Mouse (Mus musculus): ENCODE data around the gene Spp1. TPM values are rescaled to one million over a fixed set of nuclear protein-coding genes. Genes with fewer than 3 reads are reported as not detected.

Gene Spp1
- under 1 TPM in 1 of 2 experiments, not detected in 1; 0.75 TPM for total RNA-seq (2021)
- long read RNA-seq, experiment 1, result 0 reads
- long read RNA-seq, experiment 2, result 0 reads

DNA sequence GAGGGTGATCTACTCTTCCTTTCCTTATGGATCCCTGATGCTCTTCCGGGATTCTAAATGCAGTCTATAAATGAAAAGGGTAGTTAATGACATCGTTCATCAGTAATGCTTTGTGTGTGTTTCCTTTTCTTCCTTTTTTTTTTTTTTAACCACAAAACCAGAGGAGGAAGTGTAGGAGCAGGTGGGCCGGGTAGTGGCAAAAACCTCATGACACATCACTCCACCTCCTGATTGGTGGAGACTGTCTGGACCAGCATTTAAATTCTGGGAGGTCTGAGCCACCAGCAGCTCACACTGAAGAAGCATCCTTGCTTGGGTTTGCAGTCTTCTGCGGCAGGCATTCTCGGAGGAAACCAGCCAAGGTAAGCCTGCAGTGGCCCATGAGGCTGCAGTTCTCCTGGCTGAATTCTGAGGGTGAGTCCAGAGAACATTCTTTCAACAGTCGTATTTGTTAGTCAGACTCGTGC lies at the start of gene Spp1:
Gene Spp1, plus strand, starts transcription at position 284 of the 467 bp plus-strand sequence.
- no peak for DNase-seq

DNA sequence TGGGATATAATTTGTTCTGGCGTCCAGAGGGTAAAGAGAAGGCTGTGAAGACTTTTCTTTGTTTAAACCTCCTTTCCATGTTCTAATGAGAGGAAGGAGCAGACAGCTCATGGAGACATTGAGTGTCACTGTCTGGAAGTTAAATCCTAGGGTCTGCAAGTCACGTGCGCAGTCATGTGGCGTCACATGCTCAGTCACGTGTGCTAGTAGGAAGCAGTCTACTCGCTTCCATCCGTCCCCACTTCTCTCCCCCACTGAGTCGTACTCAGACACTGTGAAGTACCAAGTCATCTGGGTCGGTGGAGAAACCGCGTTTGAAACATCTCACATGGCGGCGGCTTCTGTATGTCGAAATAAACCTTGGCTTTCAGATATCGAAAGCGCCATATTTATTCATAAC lies 49.4 kb upstream of the Spp1 start:
- no peak for DNase-seq

DNA sequence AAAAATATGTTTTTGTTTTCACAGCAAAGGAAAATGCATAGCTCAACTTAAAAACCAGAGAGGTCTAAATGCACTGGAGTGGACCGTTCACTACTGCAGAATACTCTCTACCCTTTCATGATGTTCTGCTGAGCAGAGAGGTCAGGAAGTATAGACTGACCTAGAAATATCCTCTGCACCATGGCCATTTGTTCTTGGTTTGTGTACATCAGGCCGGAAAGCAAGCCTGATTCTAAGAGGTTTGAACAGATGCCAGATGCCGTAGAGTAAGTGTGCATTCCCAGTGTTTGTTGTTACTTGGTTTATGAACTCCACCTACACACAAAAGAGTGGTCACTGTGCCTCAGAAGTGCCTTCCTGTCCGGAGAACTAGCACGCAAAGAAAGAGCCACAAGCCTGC lies 48.0 kb upstream of the Spp1 start:
- no peak for DNase-seq

DNA sequence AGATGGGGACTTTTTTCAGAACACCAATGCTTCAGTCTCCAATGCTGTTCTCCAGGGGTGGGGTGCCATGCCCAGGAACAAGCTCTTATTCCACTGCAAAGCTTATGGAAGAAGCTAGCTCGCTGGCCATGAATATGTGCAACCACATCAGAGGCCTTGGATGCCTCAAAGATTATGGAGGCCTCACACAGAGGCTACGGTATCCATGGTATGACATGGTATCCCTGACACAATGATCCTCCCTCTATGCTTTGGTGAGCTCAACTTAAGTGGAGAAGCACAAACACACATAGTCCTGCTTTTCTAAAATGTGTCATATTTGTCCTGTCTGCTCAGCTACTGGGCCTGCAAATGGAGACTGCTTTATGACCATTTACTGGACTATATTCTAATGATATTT lies 44.0 kb upstream of the Spp1 start:
- DNase-seq, result no peak

DNA sequence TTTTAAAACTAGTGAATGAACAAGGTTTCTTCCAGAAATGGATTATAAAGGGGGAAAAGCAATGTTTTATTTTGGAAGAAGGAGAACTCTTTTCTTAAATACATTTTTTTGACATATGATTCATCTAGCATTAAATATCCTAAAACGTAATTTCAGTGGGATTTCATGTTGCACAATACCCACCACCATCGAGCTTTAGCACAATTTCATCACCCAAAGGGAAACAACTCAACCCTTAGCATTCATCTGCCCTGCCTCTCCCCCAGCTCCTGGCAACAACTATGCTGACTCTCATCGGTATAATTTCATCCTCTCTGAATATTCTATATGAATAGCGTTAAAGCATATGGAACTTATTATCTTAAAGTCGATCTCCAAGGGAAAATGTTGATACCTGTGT lies 42.1 kb upstream of the Spp1 start:
- no peak for DNase-seq

DNA sequence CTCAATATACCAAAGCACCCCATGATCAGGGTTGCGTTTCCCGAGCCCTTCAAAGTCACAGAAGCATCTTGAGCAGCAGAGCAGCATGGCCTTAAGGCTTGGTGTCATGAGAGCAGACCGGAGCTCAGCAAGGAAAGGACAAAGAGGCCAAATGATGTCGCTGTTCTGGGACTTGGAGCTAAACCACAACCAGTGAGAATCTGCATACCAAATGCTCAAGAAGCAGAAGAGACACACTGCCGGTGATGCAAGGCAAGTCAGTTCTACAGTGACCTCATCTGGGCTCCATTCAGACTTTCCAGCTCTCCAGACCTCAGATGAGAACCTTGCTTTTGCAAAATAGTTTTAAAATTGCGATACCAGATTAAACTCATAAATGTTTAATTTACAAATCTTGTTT lies 38.6 kb upstream of the Spp1 start:
- DNase-seq, result no peak

DNA sequence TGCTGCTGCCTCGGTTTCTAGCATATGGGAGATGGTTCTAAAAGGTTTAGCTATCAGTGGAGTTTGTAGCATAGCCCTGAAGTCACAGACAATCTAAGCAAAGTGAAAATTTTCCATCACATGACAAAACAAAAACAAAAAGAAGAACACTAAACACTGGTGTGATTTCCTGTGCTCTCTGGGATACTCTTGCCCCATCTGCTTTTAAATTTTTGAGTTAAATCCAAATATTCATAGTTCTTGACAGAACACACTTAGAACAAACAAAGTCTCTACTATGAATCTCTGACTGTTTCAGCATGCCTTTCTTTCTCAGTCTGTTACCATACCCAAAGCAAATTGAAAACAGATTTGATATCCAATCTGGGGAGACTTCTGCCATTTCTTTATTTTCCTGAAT lies 36.9 kb upstream of the Spp1 start:
- DNase-seq, result no peak

DNA sequence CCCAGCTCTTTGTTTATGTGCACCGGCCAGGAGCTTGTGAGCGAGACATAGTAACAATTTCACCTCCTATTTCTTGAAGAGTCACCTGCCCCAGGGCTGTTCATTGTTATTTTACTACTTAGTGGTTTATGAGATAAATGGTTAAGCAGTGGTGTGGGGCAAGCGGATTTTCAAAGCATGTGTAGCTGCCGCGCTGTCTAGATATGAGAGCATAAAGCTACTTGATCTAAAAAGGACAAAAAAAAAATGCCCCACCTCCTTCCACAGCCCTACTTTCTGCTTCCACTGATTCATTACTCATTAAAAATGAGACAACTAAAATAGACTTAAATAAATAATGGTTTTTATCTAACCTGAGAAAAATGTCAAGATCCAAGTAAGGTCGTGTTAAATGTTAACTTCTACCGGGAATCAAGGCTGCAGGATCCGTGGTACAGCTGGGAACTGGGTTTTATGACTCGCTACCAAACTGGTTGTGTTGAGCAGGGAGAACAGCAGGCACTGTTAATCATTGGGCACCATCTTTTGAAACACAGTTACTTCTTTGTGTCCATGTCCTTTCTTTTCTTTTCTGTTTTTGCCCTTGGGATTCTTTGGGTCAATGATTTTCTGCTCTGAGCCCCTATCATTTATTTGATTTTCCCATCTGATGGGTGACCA lies 35.5 kb upstream of the Spp1 start:
- DNase-seq, result no peak

DNA sequence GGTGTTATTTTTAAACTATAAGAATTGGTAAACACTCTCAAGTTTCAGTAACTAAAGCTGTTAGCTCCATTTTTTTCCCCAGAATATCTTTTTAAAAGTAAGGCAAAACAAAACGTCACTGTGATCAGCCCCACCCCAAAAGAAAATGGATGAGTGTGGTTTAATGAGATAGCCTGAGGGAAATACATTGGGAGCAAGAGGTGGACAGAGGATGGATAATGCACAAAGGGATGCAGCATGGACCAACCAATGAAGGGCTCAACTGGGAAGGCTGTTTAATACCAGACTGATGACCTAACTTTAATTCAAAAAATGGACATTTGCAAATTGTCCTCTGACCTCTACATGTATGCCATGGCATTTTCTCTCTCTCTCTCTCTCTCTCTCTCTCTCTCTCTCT lies 34.9 kb upstream of the Spp1 start:
- no peak for DNase-seq

DNA sequence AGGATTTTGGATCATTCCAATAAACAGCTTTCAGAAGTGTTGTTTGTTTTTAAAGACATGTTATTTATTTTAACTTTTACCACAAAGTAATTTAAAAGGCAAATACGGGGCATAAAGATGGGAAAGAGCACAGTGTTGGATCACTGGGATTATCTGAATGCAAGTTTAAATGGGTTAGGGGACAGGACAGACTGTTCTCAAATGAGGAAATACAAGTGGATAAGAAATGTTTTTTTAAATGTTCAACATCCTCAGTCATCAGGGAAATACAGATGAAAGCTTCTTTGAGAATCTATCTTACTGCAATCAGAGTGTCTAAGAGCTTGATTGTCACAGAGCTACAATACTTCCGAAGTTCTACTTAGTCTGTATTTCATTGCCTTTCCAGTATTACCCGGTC lies 32.3 kb upstream of the Spp1 start:
- no peak for DNase-seq

DNA sequence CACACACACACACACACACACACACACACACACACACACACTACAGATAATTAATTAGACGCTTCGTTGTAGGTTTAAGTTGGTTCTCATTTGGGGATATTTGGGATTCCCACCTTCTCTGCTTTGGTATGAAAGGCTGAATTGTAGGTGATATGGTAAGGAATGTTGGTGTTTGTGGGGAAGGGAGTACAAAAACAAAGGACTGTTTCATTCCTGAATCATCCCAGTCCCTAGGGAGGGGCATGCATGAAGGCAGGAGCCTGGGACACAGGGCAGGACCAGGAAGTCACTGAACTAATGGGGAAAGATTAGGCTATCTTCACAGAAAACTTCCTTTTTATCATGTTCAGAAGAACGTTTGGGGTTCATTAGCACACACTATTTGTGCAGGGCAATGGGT lies 31.6 kb upstream of the Spp1 start:
- no peak for DNase-seq

DNA sequence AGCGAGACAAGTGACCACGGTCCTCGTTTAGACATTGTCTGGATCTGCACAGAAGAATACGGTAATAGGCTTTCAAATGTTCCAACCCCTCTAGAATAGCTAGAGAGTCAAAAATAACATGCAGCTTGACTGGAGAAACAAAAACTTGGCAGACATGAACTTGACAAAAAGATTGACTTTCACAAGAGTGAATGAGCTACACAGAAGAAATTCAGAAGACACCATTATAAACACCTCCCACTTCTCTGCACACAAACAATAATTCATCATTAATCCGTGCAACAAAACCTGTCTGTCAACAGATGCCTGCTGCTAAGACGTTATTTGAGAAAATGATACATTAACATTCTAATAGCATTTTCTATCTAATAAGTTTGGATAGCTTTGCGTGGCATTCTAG lies 30.4 kb upstream of the Spp1 start:
- no peak for DNase-seq

DNA sequence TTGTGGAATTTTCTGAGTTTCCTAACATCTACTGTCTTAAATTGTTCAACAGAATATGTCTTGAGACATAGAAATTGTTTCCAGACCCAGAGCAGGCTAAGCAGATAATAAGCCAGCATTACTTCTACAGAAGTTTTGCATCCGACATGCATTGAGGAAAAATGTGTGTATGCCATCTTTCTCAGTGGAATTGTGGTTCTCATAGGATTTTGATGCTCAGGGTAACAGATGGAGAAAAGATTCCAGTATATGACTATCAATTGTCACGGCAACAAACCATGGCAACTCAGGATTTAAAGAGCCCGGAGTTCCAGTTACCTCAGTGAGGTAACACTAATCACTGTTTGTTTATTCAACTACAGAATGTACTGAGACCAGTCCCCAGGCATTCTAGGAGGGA lies 29.9 kb upstream of the Spp1 start:
- DNase-seq, result no peak

DNA sequence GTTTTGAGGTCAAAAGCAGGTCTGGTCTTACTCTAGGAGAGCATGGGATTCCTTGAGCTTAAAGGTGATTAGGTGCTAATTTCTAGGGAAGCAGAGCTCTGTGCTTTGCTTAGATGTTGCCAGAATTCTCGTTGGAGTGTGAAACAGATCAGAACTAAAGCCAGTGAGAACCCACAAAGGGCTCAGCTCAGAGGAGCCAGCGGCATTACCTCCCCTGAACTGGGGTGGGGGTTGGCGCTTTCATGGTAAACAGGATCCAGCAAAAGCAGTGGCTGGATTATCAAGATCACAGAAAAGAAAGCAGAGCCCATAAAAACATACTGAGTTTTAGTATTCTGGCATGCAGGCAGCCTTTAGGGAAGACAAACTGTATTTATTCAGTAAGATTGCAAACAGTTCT lies 28.2 kb upstream of the Spp1 start:
- no peak for DNase-seq

DNA sequence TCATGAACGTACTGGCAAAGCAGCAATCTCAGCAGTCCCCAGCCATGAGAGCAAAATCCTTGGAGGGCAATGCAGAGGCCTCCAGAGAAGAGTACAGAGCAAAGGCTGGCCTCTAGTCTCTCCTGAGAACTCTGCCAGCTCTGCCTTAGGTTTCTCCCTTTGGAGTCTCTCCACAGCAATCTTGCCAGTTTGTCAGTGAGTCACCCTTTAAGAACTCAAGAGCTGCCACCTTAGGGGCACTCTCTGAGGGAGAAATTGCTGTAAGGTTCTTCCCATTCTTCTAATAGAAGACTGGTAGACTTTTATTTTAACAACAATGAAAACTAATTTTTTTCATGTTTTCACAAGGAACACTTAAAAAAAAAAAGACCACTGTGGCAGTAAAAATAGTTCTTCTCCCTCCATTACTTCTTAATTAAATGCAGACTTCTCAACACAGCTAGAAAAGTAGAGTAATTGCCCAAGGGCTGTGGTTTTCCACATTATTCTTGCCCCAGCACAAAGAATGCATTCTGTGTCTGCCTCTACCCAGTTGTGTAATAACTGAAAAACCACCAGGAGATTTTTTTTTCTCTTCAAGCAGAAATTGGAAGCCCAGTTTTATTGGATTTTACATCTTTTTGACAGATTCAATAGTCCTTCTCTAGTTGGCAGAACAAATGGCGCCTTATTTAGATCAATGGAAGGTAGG lies 27.2 kb upstream of the Spp1 start:
- no peak for DNase-seq

DNA sequence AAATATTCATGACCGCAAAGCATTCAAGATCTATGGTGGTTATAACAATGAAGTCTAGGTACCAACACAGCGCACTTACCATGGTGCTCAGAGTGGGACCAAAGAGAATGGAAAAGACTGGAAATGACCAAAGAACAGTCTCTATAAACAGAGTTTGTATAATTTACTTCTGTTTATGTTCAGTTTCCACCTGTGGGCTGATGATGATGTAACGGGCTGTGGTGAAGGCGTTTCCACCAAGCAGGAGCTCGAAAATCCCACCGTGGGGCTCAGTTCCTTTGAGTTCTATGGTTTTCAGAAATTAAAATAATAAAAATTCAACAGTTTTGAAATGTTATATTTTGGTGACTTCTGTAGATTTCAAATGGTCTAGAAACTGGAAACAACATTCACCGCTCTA lies 26.4 kb upstream of the Spp1 start:
- no peak for DNase-seq

DNA sequence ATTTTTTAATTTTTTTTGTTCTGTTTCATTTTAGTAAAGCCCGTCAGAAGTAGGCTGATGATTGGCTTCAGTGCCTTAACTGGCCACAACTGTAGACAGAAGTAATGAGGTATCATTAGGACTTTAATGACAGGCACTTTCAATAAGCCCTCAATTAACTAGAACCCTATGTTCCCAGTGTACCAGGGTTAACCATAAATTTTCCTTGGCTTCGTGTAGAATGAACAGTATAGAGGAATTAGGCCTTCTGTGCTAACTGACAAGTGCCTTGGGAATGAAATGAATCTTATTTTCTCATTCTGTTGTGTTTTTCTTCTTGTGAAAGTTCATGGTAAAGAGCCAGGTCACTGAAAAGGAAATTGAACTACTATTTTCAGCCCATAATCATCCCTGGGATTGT lies 18.9 kb upstream of the Spp1 start:
- DNase-seq, result no peak

DNA sequence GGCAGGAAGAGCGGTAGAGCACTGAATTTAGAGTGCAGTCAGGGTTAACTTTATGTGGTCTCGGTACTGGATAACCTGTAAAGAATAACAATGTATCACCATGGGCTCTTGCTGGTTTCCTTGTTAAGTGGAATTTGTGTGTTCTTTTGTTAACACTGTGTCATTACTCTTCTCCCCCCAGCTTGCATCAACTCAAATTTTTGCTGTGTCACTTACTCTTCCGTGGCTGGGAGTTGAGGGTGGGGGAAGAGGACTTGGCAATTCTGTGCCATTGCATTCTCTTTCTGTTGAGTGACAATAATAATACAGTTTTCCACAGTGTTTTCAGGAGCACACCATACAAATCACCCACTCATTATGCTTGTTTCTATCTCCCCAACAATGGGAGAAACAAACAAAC lies 17.9 kb upstream of the Spp1 start:
- no peak for DNase-seq

DNA sequence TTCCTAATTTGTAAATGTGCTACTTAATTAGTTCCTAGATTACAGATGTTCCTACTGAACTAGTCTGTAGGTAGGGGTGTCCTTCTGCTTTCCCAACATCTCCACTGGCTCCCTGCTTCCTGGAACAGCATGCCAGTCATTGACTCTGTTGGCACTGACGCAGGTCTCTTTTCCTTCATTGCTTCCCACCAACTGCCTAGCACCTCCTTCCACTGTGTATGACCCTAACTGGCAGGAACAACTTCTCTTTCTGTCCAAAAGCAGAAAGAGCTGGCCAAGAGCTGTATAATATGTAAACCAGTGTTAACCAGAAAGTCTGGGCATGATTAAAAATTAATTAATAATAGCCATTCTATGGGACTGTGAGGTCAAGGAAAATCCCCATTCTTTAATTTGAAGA lies 17.2 kb upstream of the Spp1 start:
- DNase-seq, result no peak

DNA sequence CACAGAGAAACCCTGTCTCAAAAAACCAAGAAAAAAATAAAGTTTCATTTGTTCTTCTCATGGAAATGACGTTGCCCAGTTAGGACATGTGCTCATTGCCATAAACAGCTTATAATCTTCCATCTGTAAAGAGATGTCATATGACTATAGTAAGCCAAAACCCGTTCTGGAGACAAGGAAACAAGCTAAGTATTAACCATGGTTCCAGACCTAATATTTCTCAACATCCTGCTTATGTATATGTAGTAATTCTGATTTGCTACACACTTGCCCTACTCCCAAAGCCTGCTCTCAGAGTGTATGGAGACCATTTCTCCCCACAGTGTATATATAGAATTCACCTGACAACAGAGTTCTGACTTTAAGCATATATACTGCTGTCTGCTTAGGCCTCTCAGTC lies 12.9 kb upstream of the Spp1 start:
- no peak for DNase-seq

DNA sequence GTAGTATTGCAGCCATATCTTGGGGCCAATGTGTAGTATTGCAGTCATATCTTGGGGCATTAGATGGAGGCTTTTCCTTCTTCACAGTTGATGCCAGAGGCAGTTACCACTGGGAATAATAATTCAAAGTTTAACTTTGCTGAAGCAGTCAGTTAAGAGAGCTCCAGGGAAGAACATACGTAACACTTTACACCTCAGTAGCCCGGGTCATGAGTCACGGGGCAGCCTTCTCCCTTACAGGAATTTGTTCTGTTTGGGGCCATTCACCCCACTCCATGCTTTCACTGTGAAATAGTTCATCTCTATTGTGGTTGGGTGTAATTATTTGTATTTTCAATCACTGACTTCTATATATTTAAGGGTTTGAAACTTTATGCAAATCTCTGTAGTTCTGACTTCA lies 11.1 kb upstream of the Spp1 start:
- no peak for DNase-seq

DNA sequence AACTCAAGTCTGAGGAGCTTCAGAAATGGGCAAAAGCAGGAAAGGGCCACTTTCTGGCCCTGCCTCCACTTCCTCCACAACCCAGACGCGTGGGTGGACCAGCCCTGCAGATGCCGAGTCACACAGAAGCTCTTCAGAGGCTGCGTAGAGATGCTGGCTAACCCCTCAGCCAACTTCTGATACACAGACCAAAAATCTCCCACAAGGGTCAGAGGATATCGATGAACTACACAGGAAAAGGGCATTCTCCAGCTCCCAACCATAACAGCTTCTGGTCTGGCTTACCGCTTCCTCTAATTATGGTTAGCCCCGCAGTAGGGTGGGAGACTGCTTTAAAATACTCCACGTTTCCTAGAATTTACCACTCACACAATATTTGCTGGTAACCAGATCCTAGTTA lies 9.0 kb upstream of the Spp1 start:
- no peak for DNase-seq

DNA sequence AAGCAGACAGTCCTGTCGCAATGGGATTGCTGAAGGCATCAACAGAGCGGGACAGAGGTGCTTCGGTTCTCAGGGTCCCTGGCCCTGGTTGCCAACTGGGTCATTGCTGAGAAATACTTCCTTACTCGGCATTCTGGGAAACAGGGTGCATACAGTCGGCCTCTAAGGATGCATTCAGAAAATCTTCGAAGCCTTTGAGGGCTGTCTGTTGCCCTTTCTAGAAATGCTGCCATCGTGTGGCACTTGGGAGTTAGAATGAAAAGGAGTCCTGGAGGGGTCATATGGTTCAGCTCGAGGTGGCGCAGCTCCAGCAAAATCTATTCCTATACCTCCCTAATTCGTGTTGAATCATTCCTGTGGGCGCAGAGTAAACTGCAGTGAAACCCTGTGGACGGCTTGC lies 2.0 kb upstream of the Spp1 start:
- DNase-seq, result peak; percentile 10 to 30

DNA sequence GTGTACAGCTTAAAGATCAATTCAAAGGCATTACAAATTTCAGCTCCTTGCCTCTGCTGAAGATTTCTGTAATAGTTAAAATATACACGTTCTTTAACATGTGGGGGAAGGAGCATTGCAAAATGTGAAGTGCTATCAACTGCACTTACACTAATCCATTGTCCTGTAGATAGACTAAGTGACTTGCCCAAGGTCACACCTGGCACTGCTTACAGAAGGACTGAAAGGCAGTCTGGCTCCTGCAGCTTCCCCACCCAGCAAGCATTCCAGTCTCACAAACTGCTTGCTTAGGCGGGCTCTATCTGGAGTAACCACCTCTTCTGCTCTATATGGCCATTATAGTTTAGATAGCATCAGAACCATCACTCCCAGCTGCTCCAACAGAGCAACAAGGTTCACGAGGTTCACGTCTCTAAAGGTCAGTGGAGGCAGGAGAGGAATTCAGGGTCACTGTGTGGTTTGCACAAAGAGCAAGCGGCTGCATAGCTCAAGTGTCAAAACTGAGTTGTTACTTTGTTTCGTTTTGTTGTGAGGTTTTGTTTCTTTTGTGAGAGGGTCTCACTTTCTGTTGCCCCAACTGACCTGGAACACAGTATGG lies 851 bp upstream of the Spp1 start:
- no peak for DNase-seq

All from heart, adult 18-20 months (tissue).